Mouse (Mus musculus) lung, embryonic 14.5 days (tissue): ENCODE data around the gene Tmem178. TPM values are rescaled to one million over a fixed set of nuclear protein-coding genes. Genes with fewer than 3 reads are reported as not detected.

Experiments
- ATAC-seq: fragments of 200-750 bp; cut with Nextera tagmentation; 2 replicates; pipeline ENCODE4 v1.8.0; 2017; ENCODE audit warnings: mild to moderate bottlenecking, moderate TSS enrichment, moderate library complexity; ENCODE audit not compliant: insufficient read depth
- DNase-seq: peaks from one replicate; pipeline ENCODE4 v3.0.0-alpha.2; 2015
- H3K27ac ChIP-seq: fragments of 300-500 bp; sonication (generic); 2 replicates; pipeline ENCODE4 v1.5.1; 2014; ENCODE audit warnings: low read depth, mild to moderate bottlenecking, moderate library complexity
- H3K27me3 ChIP-seq: fragments of 300-500 bp; sonication (generic); 2 replicates; pipeline ENCODE4 v1.6.1; 2014; ENCODE audit warnings: low read length, control low read depth; ENCODE audit not compliant: insufficient read depth
- H3K36me3 ChIP-seq: fragments of 300-500 bp; sonication (generic); 2 replicates; pipeline ENCODE4 v1.6.1; 2014; ENCODE audit warnings: control low read depth; ENCODE audit not compliant: insufficient read depth
- H3K4me1 ChIP-seq: fragments of 300-500 bp; sonication (generic); 2 replicates; pipeline ENCODE4 v1.6.1; 2014; ENCODE audit warnings: antibody characterized with exemption, control low read depth; ENCODE audit not compliant: insufficient read depth
- H3K4me2 ChIP-seq: fragments of 300-500 bp; sonication (generic); 2 replicates; pipeline ENCODE4 v1.6.1; 2014; ENCODE audit warnings: mild to moderate bottlenecking
- H3K4me3 ChIP-seq: fragments of 300-500 bp; sonication (generic); 2 replicates; pipeline ENCODE4 v1.5.1; 2014; ENCODE audit warnings: low read depth, low read length
- H3K9ac ChIP-seq: fragments of 300-500 bp; sonication (generic); 2 replicates; pipeline ENCODE4 v1.6.1; 2014
- H3K9me3 ChIP-seq: fragments of 300-500 bp; sonication (generic); 2 replicates; pipeline ENCODE4 v1.6.1; 2016; ENCODE audit warnings: low read depth, low read length, control low read depth
- CTCF ChIP-seq: IDR thresholded peaks from 2 replicates; pipeline ENCODE4 v1.5.1; 2016; ENCODE audit warnings: antibody characterized with exemption, low read depth
- WGBS: fragments of 180-500 bp; shearing (Covaris S2); extraction: QIAGEN DNeasy Blood & Tissue Kit; methylation state at CpG from one replicate; pipeline ENCODE4 v1.1.7; 2014; 5-methylcytosine and 5-hydroxymethylcytosine counted together
- polyA plus RNA-seq: library from polyadenylated mRNA; unstranded; fragments of >200 nt; fragmentation: Nextera tagmentation; extraction: Ambion mirVana; gene quantifications from 2 replicates; pipeline ENCODE4 v1.2.1, GENCODE M21; 2014

The Tmem178 gene
- polyA plus RNA-seq, 1 experiment from 2014 or later = 13.6 TPM

DNA sequence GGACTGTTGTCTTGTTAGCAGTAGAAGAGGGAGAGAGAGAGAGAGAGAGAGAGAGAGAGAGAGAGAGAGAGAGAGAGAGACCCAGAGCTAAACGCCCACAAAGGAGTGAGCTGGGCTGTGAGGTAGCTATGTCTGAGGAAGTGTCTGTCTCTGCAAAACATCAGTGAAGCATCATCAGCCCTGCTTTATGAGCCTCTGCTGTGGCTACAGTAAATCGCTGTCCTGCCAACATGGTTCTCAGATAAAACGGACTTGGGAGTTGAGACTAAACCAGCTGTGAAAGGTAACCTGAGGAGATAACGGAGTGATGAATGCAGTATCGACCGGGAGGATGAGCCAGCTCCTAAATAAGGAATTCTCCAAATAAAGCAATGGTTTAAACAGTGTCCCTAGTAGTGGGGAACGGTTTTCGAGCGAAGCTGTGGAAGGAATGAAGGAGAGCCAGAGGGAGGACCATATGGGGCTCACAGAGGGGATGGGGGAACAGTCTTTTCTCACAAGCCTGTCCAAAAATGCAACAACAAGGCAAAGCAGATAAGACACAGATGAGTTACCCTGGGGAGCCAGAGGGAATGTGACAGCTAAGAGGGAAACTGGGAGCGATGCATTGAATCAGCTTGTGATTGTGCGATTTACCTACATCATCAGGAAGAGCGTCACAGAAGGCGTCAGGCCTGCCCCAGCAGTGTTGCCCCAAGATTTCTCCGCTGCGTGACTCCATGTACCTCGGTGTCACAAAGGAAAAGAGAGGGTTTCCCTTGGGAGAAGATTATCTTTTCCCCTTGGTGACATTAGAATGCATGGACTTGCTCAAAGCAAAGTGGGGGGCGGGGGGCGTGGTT lies 66.6 kb downstream of the Tmem178 start:
- no peak for DNase-seq
- H3K4me2 ChIP-seq = no peak overlapping the region
- peaks cover 4% of the 10 kb centered on the region; the same call in 1 of the 2 replicates for H3K4me1 ChIP-seq
- H3K27me3 ChIP-seq = no peaks in the 10 kb centered on the region
- no peaks in the 10 kb centered on the region for H3K9me3 ChIP-seq
- H3K9ac ChIP-seq = no peak overlapping the region
- no peak overlapping the region; the same call in 1 of the 2 replicates for H3K27ac ChIP-seq
- ATAC-seq = peak; percentile 22; the same call in 1 of the 2 replicates
- H3K4me3 ChIP-seq = no peak overlapping the region
- 51% methylated on average over 18 of the region's 18 CpGs for WGBS
- no peaks in the 10 kb centered on the region for H3K36me3 ChIP-seq
- TF ChIP-seq CTCF = no peak

DNA sequence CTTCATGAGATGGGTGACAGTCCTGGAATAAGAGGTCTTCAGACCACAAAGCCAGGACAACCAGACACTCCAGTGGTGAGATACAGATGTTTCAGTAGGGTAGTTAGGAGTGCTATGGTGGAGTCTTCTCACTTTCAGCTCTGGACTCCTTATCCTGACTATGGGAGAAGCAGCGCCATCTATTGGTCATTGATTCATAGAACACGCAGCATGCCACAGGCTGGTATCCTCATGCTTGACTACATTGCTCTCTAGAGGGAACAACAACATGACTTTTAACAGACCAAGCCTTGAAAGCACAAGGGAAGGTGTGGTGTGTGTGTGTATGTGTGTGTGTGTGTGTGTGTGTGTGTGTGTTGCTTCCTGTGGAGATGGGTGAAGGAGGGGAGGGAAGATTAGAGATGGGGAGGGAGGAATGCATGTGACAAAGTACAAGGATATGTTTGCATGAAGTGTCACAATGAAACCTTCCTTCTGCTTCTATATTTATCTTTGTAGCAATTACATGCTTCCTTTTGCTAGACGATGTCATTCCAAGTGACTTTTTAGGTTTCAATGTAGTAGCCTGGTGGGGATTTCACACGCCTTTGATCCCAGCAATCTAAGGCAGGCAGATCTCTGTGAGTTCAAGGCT lies 71.5 kb downstream of the Tmem178 start:
- H3K4me3 ChIP-seq = no peak overlapping the region
- 37% methylated on average over 4 of the region's 4 CpGs for WGBS
- no peak overlapping the region for H3K4me2 ChIP-seq
- no peaks in the 10 kb centered on the region for H3K36me3 ChIP-seq
- peaks cover 4% of the 10 kb centered on the region; the same call in 1 of the 2 replicates for H3K4me1 ChIP-seq
- peak; percentile 90 for TF ChIP-seq CTCF
- no peaks in the 10 kb centered on the region for H3K27me3 ChIP-seq
- H3K27ac ChIP-seq = no peak overlapping the region; the same call in 1 of the 2 replicates
- no peak overlapping the region for H3K9ac ChIP-seq
- DNase-seq (peak; percentile 96), ATAC-seq (peak; percentile 70)
- H3K9me3 ChIP-seq = no peaks in the 10 kb centered on the region

DNA sequence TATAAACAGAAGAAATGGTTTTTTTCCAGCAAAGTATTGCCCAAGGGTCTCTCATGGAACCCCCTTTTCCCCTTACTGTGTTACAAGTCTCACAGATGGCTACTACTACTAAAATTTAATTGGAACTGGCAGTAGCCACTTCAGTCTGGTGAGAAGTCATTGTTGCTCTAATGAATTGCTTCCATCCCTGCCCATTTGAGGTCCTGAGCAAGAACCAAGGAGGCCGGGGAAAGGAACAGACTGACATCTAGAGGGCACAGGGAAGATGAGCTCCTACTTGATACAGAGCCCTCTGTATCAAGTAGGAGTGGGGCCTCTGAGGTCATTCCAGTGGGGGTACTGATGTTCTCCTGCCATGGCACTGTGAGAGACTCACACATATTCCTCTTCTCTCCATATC lies 72.7 kb downstream of the Tmem178 start:
- H3K9ac ChIP-seq = no peak overlapping the region
- H3K36me3 ChIP-seq = no peaks in the 10 kb centered on the region
- H3K27me3 ChIP-seq = no peaks in the 10 kb centered on the region
- H3K4me1 ChIP-seq = no peaks in the 10 kb centered on the region
- DNase-seq (peak; percentile 64), ATAC-seq (0 out of 2 replicates have a peak, but pooled peaks have one; percentile 15)
- no peaks in the 10 kb centered on the region for H3K9me3 ChIP-seq
- TF ChIP-seq CTCF = peak; percentile 58
- H3K4me3 ChIP-seq = no peak overlapping the region
- H3K27ac ChIP-seq = no peak overlapping the region
- WGBS = 58% methylated on average over 1 of the region's 1 CpGs
- H3K4me2 ChIP-seq = no peak overlapping the region

DNA sequence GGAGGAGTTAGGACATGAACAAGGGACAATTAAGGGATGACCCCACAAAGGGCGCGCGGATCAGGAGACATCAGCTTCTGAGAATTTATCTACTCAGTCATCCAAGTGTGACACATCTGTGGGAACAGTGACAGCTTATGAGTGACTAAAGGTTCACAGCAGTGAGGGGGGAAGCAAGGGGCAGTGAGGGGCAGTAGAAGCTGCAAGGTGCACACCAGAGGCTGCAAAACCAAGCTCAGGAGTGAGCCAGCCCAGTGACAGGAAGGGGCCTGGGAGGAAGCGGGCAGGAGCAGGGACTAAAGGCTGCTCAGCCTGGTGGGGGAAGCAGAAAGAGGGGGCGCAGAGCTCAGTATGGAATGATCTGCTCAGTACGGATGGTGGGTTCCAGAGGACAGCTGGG lies 82.9 kb downstream of the Tmem178 start:
- no peaks in the 10 kb centered on the region for H3K27me3 ChIP-seq
- ATAC-seq (no peak), DNase-seq (no peak)
- H3K4me2 ChIP-seq = no peak overlapping the region
- TF ChIP-seq CTCF = no peak
- no peaks in the 10 kb centered on the region for H3K4me1 ChIP-seq
- H3K4me3 ChIP-seq = no peak overlapping the region
- H3K27ac ChIP-seq = no peak overlapping the region
- H3K9me3 ChIP-seq = no peaks in the 10 kb centered on the region
- peaks cover 57% of the 10 kb centered on the region for H3K36me3 ChIP-seq
- no peak overlapping the region for H3K9ac ChIP-seq
- 93% methylated on average over 6 of the region's 6 CpGs for WGBS

DNA sequence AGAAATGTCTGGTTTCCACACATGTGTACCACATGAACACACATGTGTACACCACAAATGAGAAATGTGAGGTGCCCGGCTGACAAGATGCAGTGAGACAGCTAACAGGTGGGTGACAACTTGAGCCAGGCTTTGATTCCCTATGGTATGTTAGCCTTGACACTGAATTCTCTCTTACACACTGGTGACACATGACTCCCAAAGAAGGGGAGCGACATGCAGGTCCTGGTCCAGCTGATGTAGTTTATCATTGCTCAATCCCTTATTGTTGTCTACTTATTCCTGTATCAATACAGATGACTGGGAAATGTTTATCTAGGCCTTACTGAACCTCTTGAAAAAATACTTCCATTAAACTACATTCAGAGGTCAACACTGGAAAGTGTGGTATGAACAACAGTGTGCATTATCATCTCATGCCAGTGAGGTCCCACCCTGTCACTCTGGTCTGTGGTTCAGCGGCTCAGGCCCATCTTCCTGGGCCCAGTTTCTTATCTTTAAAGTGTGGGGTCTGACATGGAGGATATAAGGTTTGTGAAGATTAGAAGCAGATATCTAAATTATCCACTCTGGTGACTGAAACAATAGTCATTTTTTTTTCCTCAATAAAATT lies 87.5 kb downstream of the Tmem178 start:
- H3K27me3 ChIP-seq = no peaks in the 10 kb centered on the region
- WGBS = 79% methylated on average over 3 of the region's 3 CpGs
- peaks cover 62% of the 10 kb centered on the region for H3K36me3 ChIP-seq
- H3K4me2 ChIP-seq = no peak overlapping the region
- H3K9me3 ChIP-seq = no peaks in the 10 kb centered on the region
- no peak overlapping the region for H3K4me3 ChIP-seq
- ATAC-seq (no peak), DNase-seq (no peak)
- no peak overlapping the region for H3K27ac ChIP-seq
- H3K4me1 ChIP-seq = no peaks in the 10 kb centered on the region
- H3K9ac ChIP-seq = no peak overlapping the region
- TF ChIP-seq CTCF = no peak

DNA sequence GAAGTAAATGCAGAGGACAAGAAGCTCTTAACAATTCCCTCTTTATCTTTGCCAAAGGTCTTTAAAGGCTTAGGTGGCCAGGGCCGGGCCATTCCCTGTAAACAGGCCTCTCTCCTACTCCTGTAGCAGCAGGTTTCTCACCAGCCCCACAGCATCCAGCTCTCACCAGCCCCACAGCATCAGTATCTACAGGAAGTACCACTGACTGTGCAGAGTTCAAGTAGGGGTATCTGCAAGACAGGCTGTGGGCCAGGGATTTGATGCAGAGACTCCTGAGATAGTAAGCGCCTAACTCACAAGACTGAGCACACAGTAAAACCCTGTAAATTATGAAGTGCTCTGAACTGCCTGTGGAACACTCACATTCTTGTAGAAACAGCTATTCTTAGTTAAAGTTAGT lies 88.5 kb downstream of the Tmem178 start:
- no peak for TF ChIP-seq CTCF
- Histone ChIP-seq H3K4me2 (no peak overlapping the region), H3K27me3 (no peaks in the 10 kb centered on the region), H3K4me1 (no peaks in the 10 kb centered on the region), H3K27ac (no peak overlapping the region), H3K4me3 (no peak overlapping the region), H3K9ac (no peak overlapping the region), H3K36me3 (peaks cover 65% of the 10 kb centered on the region), H3K9me3 (no peaks in the 10 kb centered on the region)
- ATAC-seq (no peak), DNase-seq (no peak)
- WGBS = 72% methylated on average over 2 of the region's 2 CpGs

DNA sequence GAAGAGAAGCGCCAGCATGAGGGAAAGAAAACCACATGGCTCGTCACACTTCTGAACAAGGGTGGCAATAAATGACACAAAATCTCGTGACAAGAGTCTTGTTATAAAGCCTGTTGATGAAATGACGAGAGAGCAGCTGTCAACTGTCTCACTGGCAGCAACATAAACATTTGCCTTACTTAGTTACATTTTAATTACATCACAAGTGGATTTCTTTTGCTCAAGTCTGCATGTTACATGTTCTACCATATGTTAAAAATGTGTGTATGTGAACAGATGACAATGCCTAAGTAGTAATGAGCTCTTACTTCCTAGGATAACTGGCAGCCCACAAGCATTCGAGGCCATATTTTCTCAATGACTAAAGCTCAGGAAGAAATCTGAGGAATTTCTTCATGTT lies 90.9 kb downstream of the Tmem178 start:
- H3K4me1 ChIP-seq = no peaks in the 10 kb centered on the region
- DNase-seq (no peak), ATAC-seq (no peak)
- WGBS = 64% methylated on average over 5 of the region's 5 CpGs
- H3K4me2 ChIP-seq = no peak overlapping the region
- no peaks in the 10 kb centered on the region for H3K9me3 ChIP-seq
- H3K27me3 ChIP-seq = no peaks in the 10 kb centered on the region
- H3K27ac ChIP-seq = no peak overlapping the region
- peaks cover 69% of the 10 kb centered on the region for H3K36me3 ChIP-seq
- H3K9ac ChIP-seq = no peak overlapping the region
- no peak for TF ChIP-seq CTCF
- H3K4me3 ChIP-seq = no peak overlapping the region
